Mouse (Mus musculus): ENCODE results near the gene Rfc4.

DNA sequence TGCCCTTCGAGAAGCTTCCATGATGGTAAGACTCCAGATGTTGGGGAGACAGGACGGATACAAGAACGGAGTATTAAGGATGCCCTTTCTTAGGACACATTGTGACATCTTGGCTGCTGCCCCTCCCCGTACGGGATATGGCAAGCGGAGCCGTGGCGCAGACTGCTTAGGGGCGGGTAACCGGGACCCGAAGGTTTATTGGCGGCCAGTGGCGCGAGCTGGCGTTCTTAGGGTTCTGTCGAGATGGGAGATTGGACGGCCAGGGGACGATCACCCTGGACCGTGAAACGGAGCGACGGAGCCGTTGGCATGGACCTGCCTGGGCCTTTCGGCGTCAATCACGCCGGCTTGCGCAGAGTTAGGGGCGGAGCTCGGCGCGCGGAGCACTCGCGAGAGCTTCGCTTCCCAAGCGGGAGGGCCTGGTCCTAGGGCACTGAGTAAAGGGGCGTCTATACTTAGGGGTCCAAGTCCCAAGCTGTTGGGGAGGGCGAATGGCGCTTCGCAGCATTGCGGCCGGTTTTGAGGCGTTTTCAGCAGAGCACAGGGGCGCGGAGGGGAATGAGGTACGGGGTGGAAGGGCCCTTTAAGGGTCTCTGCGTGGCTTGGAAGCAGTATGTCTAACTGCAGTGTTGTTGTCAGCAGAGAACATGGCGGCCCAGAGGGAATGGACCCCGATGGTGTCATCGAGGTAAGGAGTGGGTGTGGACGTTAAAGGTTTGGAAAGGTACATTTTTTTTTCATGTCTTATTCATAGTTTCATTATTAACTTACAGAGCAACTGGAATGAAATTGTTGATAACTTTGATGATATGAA, 19.4 kb downstream of the Rfc4 start:
- TF ChIP-seq CHD2 (IDR thresholded peaks at IDR 0.05; ENCODE audit: low read depth, low read length) (no peak), MAFK (IDR thresholded peaks at IDR 0.05; ENCODE audit: insufficient read depth, low read depth, low read length) (no peak), ZNF384 (IDR thresholded peaks at IDR 0.05; ENCODE audit: low read depth, low read length) (no peak), HCFC1 (IDR thresholded peaks at IDR 0.05; ENCODE audit: borderline replicate concordance, insufficient read depth, low read length) (no peak), ZC3H11A (IDR thresholded peaks at IDR 0.05; ENCODE audit: borderline replicate concordance, low read depth, low read length) (no peak)
